Mouse (Mus musculus) heart, embryonic 15.5 days (tissue): ENCODE measurements around the gene Iqcb1. TPM values are rescaled to one million over a fixed set of nuclear protein-coding genes. Genes with fewer than 3 reads are reported as not detected.
"Not testable (repeated sequence)": the region's sequence is repeated elsewhere in the genome, so short reads cannot be mapped to it uniquely, and the experiment has no call there.

Source experiments
- ATAC-seq: fragments of 200-750 bp; cut with Nextera tagmentation; replicated peaks from 2 replicates; pipeline ENCODE4 v1.8.0; 2017; ENCODE audit warnings: low read depth, moderate TSS enrichment; ENCODE audit not compliant: insufficient number of reproducible peaks, insufficient read depth, low FRiP score
- H3K27ac ChIP-seq: fragments of 300-500 bp; sonication (generic); 2 replicates; pipeline ENCODE4 v1.5.1; 2015; ENCODE audit warnings: mild to moderate bottlenecking, inconsistent platforms
- H3K27me3 ChIP-seq: fragments of 300-500 bp; sonication (generic); 2 replicates; pipeline ENCODE4 v1.6.1; 2015; ENCODE audit warnings: inconsistent platforms
- H3K36me3 ChIP-seq: fragments of 300-500 bp; sonication (generic); 2 replicates; pipeline ENCODE4 v1.6.1; 2015; ENCODE audit warnings: mild to moderate bottlenecking, inconsistent platforms
- H3K4me1 ChIP-seq: fragments of 300-500 bp; sonication (generic); replicated peaks from 2 replicates; pipeline ENCODE4 v1.6.1; 2015; ENCODE audit warnings: inconsistent platforms
- H3K4me2 ChIP-seq: fragments of 300-500 bp; sonication (generic); 2 replicates; pipeline ENCODE4 v1.6.1; 2015; ENCODE audit warnings: inconsistent platforms, mild to moderate bottlenecking, moderate library complexity
- H3K4me3 ChIP-seq: fragments of 300-500 bp; sonication (generic); 2 replicates; pipeline ENCODE4 v1.5.1; 2015; ENCODE audit warnings: mild to moderate bottlenecking, inconsistent platforms
- H3K9ac ChIP-seq: fragments of 300-500 bp; sonication (generic); 2 replicates; pipeline ENCODE4 v1.6.1; 2015; ENCODE audit warnings: mild to moderate bottlenecking, inconsistent platforms
- H3K9me3 ChIP-seq: fragments of 300-500 bp; sonication (generic); replicated peaks from 2 replicates; pipeline ENCODE4 v1.6.1; 2016; ENCODE audit warnings: inconsistent platforms
- WGBS: fragments of 180-500 bp; shearing (Covaris S2); methylation state at CpG from one replicate; pipeline ENCODE4 v1.1.7; 2015; ENCODE audit warnings: mixed read lengths; 5-methylcytosine and 5-hydroxymethylcytosine counted together
- polyA plus RNA-seq: library from polyadenylated mRNA; unstranded; fragments of >200 nt; fragmentation: Nextera tagmentation; extraction: Ambion mirVana; gene quantifications from 2 replicates; pipeline ENCODE4 v1.2.1, GENCODE M21; 2015

Iqcb1 gene
- polyA plus RNA-seq, 1 experiment from 2014 or later: 21.2 TPM

- no peak overlapping the region for H3K4me3 ChIP-seq
- H3K4me1 ChIP-seq: no peaks in the 10 kb centered on the region
- 17% methylated on average over 7 of the region's 7 CpGs for WGBS
- no peak overlapping the region for H3K4me2 ChIP-seq
- no peaks in the 10 kb centered on the region for H3K9me3 ChIP-seq
- peak; percentile 64 for ATAC-seq
- no peak overlapping the region for H3K9ac ChIP-seq
- no peak overlapping the region for H3K27ac ChIP-seq
- H3K27me3 ChIP-seq: no peaks in the 10 kb centered on the region
- H3K36me3 ChIP-seq: no peaks in the 10 kb centered on the region
These were observed 10.8 kb upstream of the Iqcb1 start for GRCm38 (mm10) chr16:36817321-36817926.

DNA sequence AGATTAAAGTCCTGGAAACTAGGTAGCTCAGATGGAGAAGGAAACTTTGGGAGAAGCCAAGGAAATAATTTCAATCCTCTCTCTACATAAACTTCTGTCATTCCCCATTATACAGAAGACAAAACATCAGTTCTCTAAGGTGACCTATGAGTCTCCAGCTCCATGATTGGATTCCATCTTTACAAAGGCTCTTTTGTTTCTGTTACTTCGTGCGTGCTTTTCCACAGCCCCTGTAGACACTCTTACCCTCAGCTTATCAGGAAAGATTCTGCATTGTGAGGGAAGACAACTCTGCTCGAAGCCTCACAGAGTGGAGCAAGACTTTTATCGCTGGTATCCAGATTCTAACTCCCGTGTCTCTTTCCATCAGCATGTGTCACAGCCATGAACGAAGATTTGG lies 8.2 kb upstream of the Iqcb1 start:
- H3K36me3 ChIP-seq: no peaks in the 10 kb centered on the region
- ATAC-seq: no peak
- no peaks in the 10 kb centered on the region for H3K4me1 ChIP-seq
- H3K4me2 ChIP-seq: no peak overlapping the region
- H3K27me3 ChIP-seq: no peaks in the 10 kb centered on the region
- no peak overlapping the region for H3K4me3 ChIP-seq
- 61% methylated on average over 6 of the region's 6 CpGs for WGBS
- no peaks in the 10 kb centered on the region for H3K9me3 ChIP-seq
- H3K9ac ChIP-seq: no peak overlapping the region
- no peak overlapping the region for H3K27ac ChIP-seq

DNA sequence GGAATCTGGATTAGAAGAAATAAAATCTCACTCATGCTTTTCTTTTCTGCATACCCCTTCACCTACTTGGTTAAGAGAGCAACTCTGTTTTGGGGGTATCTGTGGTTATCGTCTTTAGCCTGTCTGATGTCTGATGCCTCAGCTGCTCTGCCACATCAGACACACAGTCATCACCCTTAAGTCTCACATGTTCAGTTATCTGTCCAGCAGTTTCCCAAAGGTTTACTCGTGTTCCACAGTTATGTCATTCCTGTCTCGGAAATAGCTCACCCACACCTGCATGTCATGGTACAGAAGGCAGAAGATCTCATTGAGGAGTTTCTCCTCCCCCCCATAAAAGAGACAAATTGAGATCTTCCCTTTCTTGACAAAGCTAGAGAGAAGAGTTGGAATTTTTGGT lies 7.4 kb upstream of the Iqcb1 start:
- Histone ChIP-seq H3K4me3 (no peak overlapping the region), H3K9me3 (no peaks in the 10 kb centered on the region), H3K4me2 (no peak overlapping the region), H3K27me3 (no peaks in the 10 kb centered on the region), H3K27ac (no peak overlapping the region), H3K36me3 (no peaks in the 10 kb centered on the region), H3K9ac (no peak overlapping the region), H3K4me1 (no peaks in the 10 kb centered on the region)
- WGBS: 45% methylated on average over 3 of the region's 3 CpGs
- ATAC-seq: no peak

DNA sequence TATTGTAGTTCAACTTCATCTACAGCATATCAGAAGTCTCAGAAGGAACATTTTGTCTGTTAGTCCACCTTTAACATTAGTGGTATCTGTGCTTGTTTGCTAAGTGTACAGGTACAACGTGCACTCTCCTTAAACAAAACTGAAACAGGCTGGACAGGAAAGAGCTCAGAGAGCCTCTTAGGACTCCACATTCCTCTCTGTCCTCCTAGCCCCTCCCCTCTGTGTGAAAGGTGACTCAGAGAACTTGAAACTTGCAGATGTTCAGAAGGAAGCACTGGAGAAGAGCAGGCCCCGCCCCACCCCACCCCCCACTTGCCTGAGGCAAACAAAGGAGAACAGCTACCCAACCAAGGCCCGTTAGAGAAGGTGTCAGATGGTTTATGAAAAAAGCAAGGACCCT lies 6.7 kb upstream of the Iqcb1 start:
- H3K9me3 ChIP-seq: no peaks in the 10 kb centered on the region
- no peaks in the 10 kb centered on the region for H3K36me3 ChIP-seq
- no peak overlapping the region for H3K9ac ChIP-seq
- WGBS: 6% methylated on average over 3 of the region's 3 CpGs
- ATAC-seq: no peak
- no peaks in the 10 kb centered on the region for H3K4me1 ChIP-seq
- no peak overlapping the region for H3K4me3 ChIP-seq
- H3K4me2 ChIP-seq: no peak overlapping the region
- H3K27me3 ChIP-seq: no peaks in the 10 kb centered on the region
- H3K27ac ChIP-seq: no peak overlapping the region

DNA sequence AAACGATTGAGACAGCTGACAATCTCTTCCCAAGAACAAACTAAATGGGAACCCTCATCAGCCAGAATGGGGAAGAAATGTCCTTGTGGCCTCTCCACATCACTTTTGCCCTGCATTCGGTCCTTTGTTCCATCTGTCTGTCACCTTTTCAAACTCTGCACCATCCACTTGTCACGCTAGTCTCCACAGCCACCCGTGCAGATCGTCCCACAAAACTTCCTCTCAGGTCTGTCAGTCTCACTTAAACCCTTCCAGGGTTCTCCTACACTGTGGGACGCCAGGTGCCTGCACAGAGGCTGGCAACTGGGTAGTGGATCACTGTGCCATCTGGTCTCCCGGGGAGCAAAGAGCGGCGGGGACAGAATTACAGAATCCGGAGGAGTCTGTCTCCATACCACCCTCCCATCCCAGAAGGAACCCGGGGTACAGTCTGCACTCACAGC lies 553 bp upstream of the Iqcb1 start:
- H3K27ac ChIP-seq: no peak overlapping the region

DNA sequence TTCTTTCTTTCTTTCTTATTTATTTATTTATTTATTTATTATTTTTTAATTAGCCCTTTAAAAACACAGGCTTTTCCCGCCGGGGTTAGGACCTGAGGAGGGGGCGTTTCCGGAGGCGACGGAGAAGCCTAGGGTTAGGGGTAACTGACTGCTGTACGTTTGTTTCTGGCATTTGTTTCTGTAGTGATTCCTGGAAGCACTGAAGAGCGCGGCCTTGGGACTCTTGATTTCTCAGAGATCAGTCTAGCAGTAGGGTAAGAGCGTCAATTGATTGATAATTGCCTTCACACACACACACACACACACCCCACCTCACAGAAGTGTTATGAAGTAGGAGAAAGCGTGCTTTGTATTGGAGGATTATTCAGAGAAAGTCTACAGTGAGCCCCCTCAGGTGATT lies 635 bp downstream of the Iqcb1 start:
- Histone ChIP-seq H3K27me3 (peaks cover 3% of the 10 kb centered on the region; the same call in 1 of the 2 replicates), H3K4me3 (peak overlapping the region; percentile 99), H3K9me3 (no peaks in the 10 kb centered on the region), H3K9ac (peak overlapping the region; percentile 96), H3K4me2 (peak overlapping the region; percentile 92), H3K36me3 (no peaks in the 10 kb centered on the region), H3K4me1 (peaks cover 9% of the 10 kb centered on the region; the same call in 1 of the 2 replicates), H3K27ac (no peak overlapping the region; the same call in 1 of the 2 replicates)
- 8% methylated on average over 11 of the region's 11 CpGs for WGBS
- ATAC-seq: peak; percentile 6; the same call in 1 of the 2 replicates

More for the DNA sequence above, 553 bp upstream of the Iqcb1 start:
- Histone ChIP-seq H3K9ac (peak overlapping the region; percentile 96), H3K36me3 (no peaks in the 10 kb centered on the region), H3K4me2 (peak overlapping the region; percentile 92), H3K4me1 (peaks cover 9% of the 10 kb centered on the region; the same call in 1 of the 2 replicates), H3K27me3 (peaks cover 3% of the 10 kb centered on the region; the same call in 1 of the 2 replicates), H3K4me3 (peak overlapping the region; percentile 99), H3K9me3 (no peaks in the 10 kb centered on the region)
- peak; percentile 16; the same call in 1 of the 2 replicates for ATAC-seq
- 6% methylated on average over 11 of the region's 11 CpGs for WGBS

DNA sequence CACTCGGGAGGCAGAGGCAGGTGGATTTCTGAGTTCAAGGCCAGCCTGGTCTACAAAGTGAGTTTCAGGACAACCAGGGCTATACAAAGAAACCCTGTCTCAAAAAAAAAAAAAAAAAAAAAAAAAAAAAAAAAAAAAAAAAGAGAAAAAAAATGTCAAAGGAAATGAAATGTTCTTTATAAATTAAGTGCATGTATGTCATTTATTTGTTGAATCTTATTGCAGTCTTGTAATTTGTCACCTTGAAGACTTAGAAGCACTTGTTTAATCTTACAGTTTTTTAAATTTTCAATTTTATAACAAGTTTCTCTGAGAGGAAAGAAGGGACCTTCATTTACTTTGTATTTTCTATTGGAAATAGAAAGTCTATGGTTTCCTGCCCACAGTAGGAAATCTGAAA lies 18.7 kb downstream of the Iqcb1 start:
- not testable (repeated sequence) for H3K9ac ChIP-seq, H3K27me3 ChIP-seq, H3K4me2 ChIP-seq, H3K4me1 ChIP-seq, H3K4me3 ChIP-seq, H3K36me3 ChIP-seq, H3K27ac ChIP-seq, ATAC-seq, H3K9me3 ChIP-seq
- WGBS: 90% methylated on average over 1 of the region's 1 CpGs

DNA sequence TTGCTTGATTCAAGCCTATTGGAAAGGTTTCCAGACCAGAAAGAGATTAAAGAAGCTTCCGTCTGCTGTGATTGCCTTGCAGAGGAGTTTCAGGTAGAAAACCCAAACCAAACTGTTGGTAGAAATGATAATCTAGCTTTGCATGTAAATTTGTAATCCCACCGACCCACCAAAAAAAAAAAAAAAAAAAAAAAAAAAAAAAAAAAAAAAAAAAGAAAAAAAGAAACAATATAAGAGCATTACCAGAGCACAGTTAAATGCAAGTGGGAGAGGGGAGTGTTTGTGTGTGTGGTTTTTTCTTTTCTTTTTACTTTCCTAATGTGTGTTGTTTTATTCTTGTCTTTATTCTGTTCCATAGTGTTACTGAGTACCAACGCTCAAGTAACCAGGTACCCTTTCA lies 23.0 kb downstream of the Iqcb1 start:
- no peak for ATAC-seq
- no peak overlapping the region for H3K9ac ChIP-seq

DNA sequence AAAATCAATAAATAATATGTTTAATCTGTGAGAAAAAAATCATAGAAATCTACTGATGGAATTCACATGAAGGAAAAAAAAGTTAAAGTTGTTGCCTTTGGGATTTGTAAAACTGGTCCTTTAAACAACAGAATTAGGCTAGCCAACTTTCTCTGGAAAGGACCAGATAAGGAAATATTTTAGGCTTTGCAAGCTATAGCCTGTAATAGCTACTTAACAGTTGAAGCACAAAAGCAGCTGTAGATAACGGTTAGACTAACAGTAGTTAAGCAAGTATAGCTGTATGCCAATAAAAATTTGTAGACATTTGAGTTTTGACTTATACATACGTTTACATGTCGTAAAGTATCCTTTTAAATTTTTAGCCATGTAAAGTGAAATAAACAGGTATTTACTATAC lies 35.4 kb downstream of the Iqcb1 start:
- no peak overlapping the region for H3K27ac ChIP-seq

More for the DNA sequence above, 23.0 kb downstream of the Iqcb1 start:
- Histone ChIP-seq H3K27me3 (no peaks in the 10 kb centered on the region), H3K4me2 (no peak overlapping the region), H3K4me3 (no peak overlapping the region), H3K36me3 (peaks cover 10% of the 10 kb centered on the region), H3K27ac (no peak overlapping the region), H3K4me1 (no peaks in the 10 kb centered on the region), H3K9me3 (no peaks in the 10 kb centered on the region)
- WGBS: 89% methylated on average over 3 of the region's 3 CpGs

DNA sequence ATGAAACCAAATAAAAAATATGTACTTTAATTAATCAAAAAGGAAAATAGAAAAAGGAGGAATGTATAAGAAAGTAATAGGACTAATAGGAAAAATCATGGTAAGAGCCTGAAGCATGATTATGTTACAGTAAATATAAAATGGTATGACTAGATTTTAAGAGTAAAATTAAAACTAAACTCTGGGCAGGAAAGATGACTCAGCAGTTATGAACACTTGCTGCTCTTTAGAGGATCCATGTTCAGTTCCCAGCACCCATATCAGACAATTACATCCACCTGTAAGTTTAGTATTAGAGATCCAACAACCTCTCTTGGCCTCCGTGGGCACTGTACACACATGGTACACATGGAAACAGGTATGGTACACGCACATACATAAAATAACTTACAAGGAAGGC lies 41.3 kb downstream of the Iqcb1 start:
- Histone ChIP-seq H3K9ac (no peak overlapping the region), H3K4me2 (no peak overlapping the region), H3K36me3 (peaks cover 25% of the 10 kb centered on the region), H3K27me3 (no peaks in the 10 kb centered on the region), H3K4me3 (no peak overlapping the region), H3K4me1 (peaks cover 7% of the 10 kb centered on the region), H3K27ac (no peak overlapping the region), H3K9me3 (no peaks in the 10 kb centered on the region)
- no peak for ATAC-seq
- 93% methylated on average over 2 of the region's 2 CpGs for WGBS

More for the DNA sequence above, 35.4 kb downstream of the Iqcb1 start:
- no peak for ATAC-seq
- Histone ChIP-seq H3K4me1 (no peaks in the 10 kb centered on the region), H3K27me3 (no peaks in the 10 kb centered on the region), H3K9ac (no peak overlapping the region), H3K9me3 (no peaks in the 10 kb centered on the region), H3K36me3 (peaks cover 28% of the 10 kb centered on the region), H3K4me3 (no peak overlapping the region), H3K4me2 (no peak overlapping the region)
- WGBS: 73% methylated on average over 3 of the region's 3 CpGs

- under 1% methylated on average over 43 of the region's 43 CpGs for WGBS
- peak within 1 kb of the TSS; percentile 67 for H3K4me3 ChIP-seq
- H3K36me3 ChIP-seq: peaks cover 6% of the 10 kb centered on the region
- ATAC-seq: peak; percentile 99
- H3K4me1 ChIP-seq: peaks cover 22% of the 10 kb centered on the region
- H3K27me3 ChIP-seq: no peaks in the 10 kb centered on the region
- H3K27ac ChIP-seq: peak within 1 kb of the TSS; percentile 84
- peak within 1 kb of the TSS; percentile 76 for H3K4me2 ChIP-seq
- H3K9me3 ChIP-seq: no peaks in the 10 kb centered on the region
- peak within 1 kb of the TSS; percentile 86 for H3K9ac ChIP-seq
These were observed 46.5 kb downstream of the Iqcb1 start, which contains the start of the genes Eaf2 and Golgb1 for GRCm38 (mm10) chr16:36874583-36875275. Gene Eaf2, minus strand, starts transcription at chr16:36875003. Gene Golgb1, plus strand, starts transcription at chr16:36875140.
